Mouse (Mus musculus): ENCODE data around the gene Lcn10. TPM values are rescaled to one million over a fixed set of nuclear protein-coding genes. Genes with fewer than 3 reads are reported as not detected.

The Lcn10 gene
- not detected in 2 replicates for polyA plus RNA-seq (2014; fragmentation: Nextera tagmentation; extraction: Ambion mirVana)

- ATAC-seq (replicated peaks; ENCODE audit: insufficient number of reproducible peaks, low FRiP score, low TSS enrichment): no peak
- Histone ChIP-seq H3K4me2 (no peak within 1 kb of the TSS), H3K36me3 (ENCODE audit: control insufficient read depth, insufficient read depth, low read length) (no peaks in the 10 kb centered on the region), H3K9me3 (replicated peaks; ENCODE audit: control insufficient read depth, low read length) (no peaks in the 10 kb centered on the region), H3K9ac (ENCODE audit: low read depth, low read length) (no peak within 1 kb of the TSS), H3K4me3 (ENCODE audit: low read depth, low read length) (no peak within 1 kb of the TSS), H3K4me1 (ENCODE audit: control insufficient read depth, insufficient read depth, low read length) (no peaks in the 10 kb centered on the region), H3K27ac (ENCODE audit: low read depth, low read length) (no peak within 1 kb of the TSS), H3K27me3 (ENCODE audit: control insufficient read depth, insufficient read depth, low read length) (no peaks in the 10 kb centered on the region; the same call in none of the 2 replicates)
- WGBS (ENCODE audit: insufficient replicate concordance): 61% methylated on average over 2 of the region's 2 CpGs
Measured at GRCm38 (mm10) chr2:25682426-25682825, at the start of gene Lcn10. Lcn10 (plus strand) TSS chr2:25682726.

DNA sequence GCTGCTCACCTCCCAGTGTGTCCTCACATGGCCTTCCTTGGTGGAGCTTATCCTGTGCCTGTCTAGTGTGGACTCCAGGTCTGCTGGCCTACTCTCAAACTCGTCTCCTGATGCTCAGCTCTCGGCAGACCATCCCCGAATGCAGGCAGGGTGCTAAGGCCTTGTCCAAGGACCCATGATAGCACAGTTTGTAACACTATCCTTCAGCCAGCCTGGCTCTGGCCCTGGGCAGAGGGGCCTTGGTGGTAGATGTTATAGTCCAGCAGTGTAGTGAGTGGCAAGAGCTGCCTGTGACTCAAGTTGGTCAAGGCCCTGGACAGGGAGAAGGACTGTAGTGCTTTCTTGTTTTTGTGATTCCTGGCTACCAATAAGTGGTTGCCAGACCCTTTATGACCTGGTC lies 48.9 kb upstream of the Lcn10 start:
- Histone ChIP-seq H3K9ac (ENCODE audit: low read depth, low read length) (no peak overlapping the region), H3K27me3 (ENCODE audit: control insufficient read depth, insufficient read depth, low read length) (no peaks in the 10 kb centered on the region), H3K9me3 (replicated peaks; ENCODE audit: control insufficient read depth, low read length) (no peaks in the 10 kb centered on the region), H3K4me2 (no peak overlapping the region), H3K36me3 (ENCODE audit: control insufficient read depth, insufficient read depth, low read length) (no peaks in the 10 kb centered on the region), H3K4me3 (ENCODE audit: low read depth, low read length) (no peak overlapping the region), H3K27ac (ENCODE audit: low read depth, low read length) (no peak overlapping the region), H3K4me1 (ENCODE audit: control insufficient read depth, insufficient read depth, low read length) (no peaks in the 10 kb centered on the region)
- WGBS (ENCODE audit: insufficient replicate concordance): 78% methylated on average over 3 of the region's 3 CpGs
- ATAC-seq (replicated peaks; ENCODE audit: insufficient number of reproducible peaks, low FRiP score, low TSS enrichment): no peak

GRCm38 (mm10) chr2:25634046-25634445 lies 48.5 kb upstream of the Lcn10 start:
- Histone ChIP-seq H3K27ac (ENCODE audit: low read depth, low read length) (no peak overlapping the region), H3K36me3 (ENCODE audit: control insufficient read depth, insufficient read depth, low read length) (no peaks in the 10 kb centered on the region), H3K9me3 (replicated peaks; ENCODE audit: control insufficient read depth, low read length) (no peaks in the 10 kb centered on the region), H3K4me3 (ENCODE audit: low read depth, low read length) (no peak overlapping the region), H3K4me1 (ENCODE audit: control insufficient read depth, insufficient read depth, low read length) (no peaks in the 10 kb centered on the region), H3K27me3 (ENCODE audit: control insufficient read depth, insufficient read depth, low read length) (no peaks in the 10 kb centered on the region), H3K9ac (ENCODE audit: low read depth, low read length) (no peak overlapping the region), H3K4me2 (no peak overlapping the region)
- 22% methylated on average over 1 of the region's 1 CpGs for WGBS (ENCODE audit: insufficient replicate concordance)
- ATAC-seq (replicated peaks; ENCODE audit: insufficient number of reproducible peaks, low FRiP score, low TSS enrichment): no peak

- ATAC-seq (replicated peaks; ENCODE audit: insufficient number of reproducible peaks, low FRiP score, low TSS enrichment): no peak
- Histone ChIP-seq H3K4me2 (no peak overlapping the region), H3K4me1 (ENCODE audit: control insufficient read depth, insufficient read depth, low read length) (no peaks in the 10 kb centered on the region), H3K27ac (ENCODE audit: low read depth, low read length) (no peak overlapping the region), H3K9ac (ENCODE audit: low read depth, low read length) (no peak overlapping the region), H3K36me3 (ENCODE audit: control insufficient read depth, insufficient read depth, low read length) (no peaks in the 10 kb centered on the region), H3K27me3 (ENCODE audit: control insufficient read depth, insufficient read depth, low read length) (no peaks in the 10 kb centered on the region), H3K4me3 (ENCODE audit: low read depth, low read length) (no peak overlapping the region), H3K9me3 (replicated peaks; ENCODE audit: control insufficient read depth, low read length) (no peaks in the 10 kb centered on the region)
- 17% methylated on average over 6 of the region's 6 CpGs for WGBS (ENCODE audit: insufficient replicate concordance)
Measured at GRCm38 (mm10) chr2:25639890-25640289, 42.6 kb upstream of the Lcn10 start.

- Histone ChIP-seq H3K9me3 (replicated peaks; ENCODE audit: control insufficient read depth, low read length) (no peaks in the 10 kb centered on the region), H3K36me3 (ENCODE audit: control insufficient read depth, insufficient read depth, low read length) (no peaks in the 10 kb centered on the region), H3K27me3 (ENCODE audit: control insufficient read depth, insufficient read depth, low read length) (0 out of 2 replicates have a peak, but pooled peaks cover 2% of the 10 kb centered on the region), H3K9ac (ENCODE audit: low read depth, low read length) (no peak within 1 kb of the TSS), H3K4me3 (ENCODE audit: low read depth, low read length) (no peak within 1 kb of the TSS), H3K4me1 (ENCODE audit: control insufficient read depth, insufficient read depth, low read length) (no peaks in the 10 kb centered on the region), H3K27ac (ENCODE audit: low read depth, low read length) (no peak within 1 kb of the TSS), H3K4me2 (no peak within 1 kb of the TSS)
- no peak for ATAC-seq (replicated peaks; ENCODE audit: insufficient number of reproducible peaks, low FRiP score, low TSS enrichment)
- 69% methylated on average over 2 of the region's 2 CpGs for WGBS (ENCODE audit: insufficient replicate concordance)
Measured at GRCm38 (mm10) chr2:25652902-25653301, 29.6 kb upstream of the Lcn10 start, which contains the start of gene Lcn8. Lcn8 (plus strand) TSS chr2:25653120.

DNA sequence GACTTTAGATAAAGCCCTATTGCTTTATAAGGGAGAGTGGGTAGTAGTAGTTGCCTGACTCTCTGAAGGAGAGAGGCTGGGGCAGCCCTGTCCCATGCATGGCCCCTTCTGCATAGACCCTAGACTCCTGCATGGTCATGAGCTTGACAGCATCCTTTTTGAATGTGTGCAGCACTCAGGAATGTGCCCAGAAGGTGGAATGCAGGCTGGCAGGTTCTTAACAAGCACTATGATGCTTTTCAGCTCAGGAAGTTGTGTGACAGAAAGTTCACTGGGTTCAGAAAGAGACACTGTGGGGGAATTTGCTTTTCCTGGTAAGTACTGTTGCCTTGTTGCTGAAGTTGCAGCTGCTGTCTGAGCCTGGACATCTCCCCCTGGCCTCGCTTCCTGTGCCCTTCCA lies 28.0 kb upstream of the Lcn10 start:
- H3K4me2 ChIP-seq: no peak overlapping the region
- H3K9ac ChIP-seq (ENCODE audit: low read depth, low read length): no peak overlapping the region
- no peak overlapping the region for H3K27ac ChIP-seq (ENCODE audit: low read depth, low read length)
- no peak overlapping the region for H3K4me3 ChIP-seq (ENCODE audit: low read depth, low read length)
- H3K36me3 ChIP-seq (ENCODE audit: control insufficient read depth, insufficient read depth, low read length): no peaks in the 10 kb centered on the region
- 55% methylated on average over 1 of the region's 1 CpGs for WGBS (ENCODE audit: insufficient replicate concordance)
- no peaks in the 10 kb centered on the region for H3K9me3 ChIP-seq (replicated peaks; ENCODE audit: control insufficient read depth, low read length)
- no peaks in the 10 kb centered on the region for H3K4me1 ChIP-seq (ENCODE audit: control insufficient read depth, insufficient read depth, low read length)
- ATAC-seq (replicated peaks; ENCODE audit: insufficient number of reproducible peaks, low FRiP score, low TSS enrichment): no peak
- H3K27me3 ChIP-seq (ENCODE audit: control insufficient read depth, insufficient read depth, low read length): 0 out of 2 replicates have a peak, but pooled peaks cover 2% of the 10 kb centered on the region

GRCm38 (mm10) chr2:25656691-25657090 lies 25.8 kb upstream of the Lcn10 start:
- Histone ChIP-seq H3K4me2 (no peak overlapping the region), H3K4me1 (ENCODE audit: control insufficient read depth, insufficient read depth, low read length) (no peaks in the 10 kb centered on the region), H3K4me3 (ENCODE audit: low read depth, low read length) (no peak overlapping the region), H3K27ac (ENCODE audit: low read depth, low read length) (no peak overlapping the region), H3K36me3 (ENCODE audit: control insufficient read depth, insufficient read depth, low read length) (no peaks in the 10 kb centered on the region), H3K9me3 (replicated peaks; ENCODE audit: control insufficient read depth, low read length) (no peaks in the 10 kb centered on the region), H3K9ac (ENCODE audit: low read depth, low read length) (no peak overlapping the region), H3K27me3 (ENCODE audit: control insufficient read depth, insufficient read depth, low read length) (0 out of 2 replicates have a peak, but pooled peaks cover 2% of the 10 kb centered on the region)
- WGBS (ENCODE audit: insufficient replicate concordance): 74% methylated on average over 4 of the region's 4 CpGs
- no peak for ATAC-seq (replicated peaks; ENCODE audit: insufficient number of reproducible peaks, low FRiP score, low TSS enrichment)

DNA sequence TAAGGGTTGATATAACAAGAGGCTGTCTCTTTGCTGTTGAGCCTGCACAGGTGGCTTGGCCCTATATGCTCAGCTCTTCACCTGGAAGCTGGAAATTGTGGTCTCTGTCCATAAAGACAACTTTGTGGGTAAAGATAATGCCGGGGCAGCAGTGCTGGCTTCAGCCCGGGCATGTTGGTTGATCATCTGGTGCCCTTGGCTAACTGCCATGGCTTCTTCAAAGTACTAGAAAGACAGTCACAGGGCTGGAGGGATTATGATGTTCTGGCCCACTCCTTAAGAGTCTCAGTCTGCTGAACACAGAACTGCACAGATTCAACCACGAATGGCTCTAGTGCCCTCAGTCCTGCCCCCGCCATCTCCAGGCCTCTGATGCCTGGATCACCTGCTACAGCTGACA lies 25.3 kb upstream of the Lcn10 start:
- no peaks in the 10 kb centered on the region for H3K36me3 ChIP-seq (ENCODE audit: control insufficient read depth, insufficient read depth, low read length)

GRCm38 (mm10) chr2:25657652-25658051 lies 24.9 kb upstream of the Lcn10 start, which contains the start of gene Lcn5:
Lcn5 (plus strand) TSS chr2:25657952.
- Histone ChIP-seq H3K9ac (ENCODE audit: low read depth, low read length) (no peak within 1 kb of the TSS), H3K36me3 (ENCODE audit: control insufficient read depth, insufficient read depth, low read length) (no peaks in the 10 kb centered on the region), H3K9me3 (replicated peaks; ENCODE audit: control insufficient read depth, low read length) (no peaks in the 10 kb centered on the region), H3K4me1 (ENCODE audit: control insufficient read depth, insufficient read depth, low read length) (no peaks in the 10 kb centered on the region), H3K27ac (ENCODE audit: low read depth, low read length) (no peak within 1 kb of the TSS), H3K4me3 (ENCODE audit: low read depth, low read length) (no peak within 1 kb of the TSS), H3K4me2 (no peak within 1 kb of the TSS), H3K27me3 (ENCODE audit: control insufficient read depth, insufficient read depth, low read length) (0 out of 2 replicates have a peak, but pooled peaks cover 2% of the 10 kb centered on the region)
- no peak for ATAC-seq (replicated peaks; ENCODE audit: insufficient number of reproducible peaks, low FRiP score, low TSS enrichment)

More for the DNA sequence above, 25.3 kb upstream of the Lcn10 start:
- H3K9me3 ChIP-seq (replicated peaks; ENCODE audit: control insufficient read depth, low read length): no peaks in the 10 kb centered on the region
- no peak overlapping the region for H3K27ac ChIP-seq (ENCODE audit: low read depth, low read length)
- 81% methylated on average over 4 of the region's 4 CpGs for WGBS (ENCODE audit: insufficient replicate concordance)
- no peak for ATAC-seq (replicated peaks; ENCODE audit: insufficient number of reproducible peaks, low FRiP score, low TSS enrichment)
- 0 out of 2 replicates have a peak, but pooled peaks cover 2% of the 10 kb centered on the region for H3K27me3 ChIP-seq (ENCODE audit: control insufficient read depth, insufficient read depth, low read length)
- H3K4me3 ChIP-seq (ENCODE audit: low read depth, low read length): no peak overlapping the region
- no peak overlapping the region for H3K4me2 ChIP-seq
- H3K9ac ChIP-seq (ENCODE audit: low read depth, low read length): no peak overlapping the region
- H3K4me1 ChIP-seq (ENCODE audit: control insufficient read depth, insufficient read depth, low read length): no peaks in the 10 kb centered on the region
